Mouse (Mus musculus) monocyte, adult 2 months (primary cell): ENCODE data around the gene Olfr1371.
"Not testable (repeated sequence)": the region's sequence is repeated elsewhere in the genome, so short reads cannot be mapped to it uniquely, and the experiment has no call there.

Experiments used
- DNase-seq, 2 experiments: peaks; one replicate each; pipeline ENCODE4 v3.0.0; 2022; ENCODE audit warnings: low spot score in 2 of 2, low read depth in 1 of 2

The Olfr1371 gene

GRCm38 (mm10) chr11:52225986-52226599 lies 12.3 kb upstream of the Olfr1371 start:
- no peak for DNase-seq

GRCm38 (mm10) chr11:52223968-52224682 lies 10.3 kb upstream of the Olfr1371 start:
- no peak for DNase-seq

GRCm38 (mm10) chr11:52222891-52223290 lies 9.1 kb upstream of the Olfr1371 start:
- DNase-seq, result no peak

GRCm38 (mm10) chr11:52221921-52222320 lies 8.1 kb upstream of the Olfr1371 start:
- not testable (repeated sequence) for DNase-seq

GRCm38 (mm10) chr11:52220282-52220681 lies 6.5 kb upstream of the Olfr1371 start:
- DNase-seq, result no peak

- DNase-seq, result not testable (repeated sequence)
Observed at GRCm38 (mm10) chr11:52196496-52197023, 17.2 kb downstream of the Olfr1371 start.

- not testable (repeated sequence) for DNase-seq
Observed at GRCm38 (mm10) chr11:52180651-52181050, 33.1 kb downstream of the Olfr1371 start.

GRCm38 (mm10) chr11:52179897-52180296 lies 33.9 kb downstream of the Olfr1371 start:
- not testable (repeated sequence) for DNase-seq

- DNase-seq, result no peak
Observed at GRCm38 (mm10) chr11:52168461-52168860, 45.3 kb downstream of the Olfr1371 start.

GRCm38 (mm10) chr11:52167901-52168302 lies 45.9 kb downstream of the Olfr1371 start:
- not testable (repeated sequence) for DNase-seq

GRCm38 (mm10) chr11:52167126-52167525 lies 46.7 kb downstream of the Olfr1371 start:
- DNase-seq, result no peak

- no peak for DNase-seq
Observed at GRCm38 (mm10) chr11:52163926-52164325, 49.9 kb downstream of the Olfr1371 start.
